Mouse (Mus musculus): ENCODE data around the gene Ankrd9.

- TF ChIP-seq CTCF (IDR thresholded peaks at IDR 0.05; ENCODE audit: extremely low read depth, insufficient read length, insufficient replicate concordance, low read depth, low read length) = no peak
- TF ChIP-seq POLR2A (IDR thresholded peaks at IDR 0.05; ENCODE audit: low read depth, low read length) = no peak
These were observed 25.3 kb upstream of the Ankrd9 start for GRCm38 (mm10) chr12:111004142-111004541.

All from small intestine, adult 2 months (tissue).